Mouse (Mus musculus) stomach, embryonic 15.5 days (tissue): ENCODE measurements at regions not wholly inside any gene's neighbourhood (a gene's known extent, or its start where the extent isn't known, plus 50 kb on each side); places are given as distances from the start of the nearest gene placed in this dataset.

Experiments
- ATAC-seq: fragments of 200-750 bp; cut with Nextera tagmentation; 2 replicates; pipeline ENCODE4 v1.8.0; 2017; ENCODE audit warnings: low read depth, moderate number of reproducible peaks, moderate TSS enrichment; ENCODE audit not compliant: insufficient read depth, low FRiP score
- H3K27ac ChIP-seq: fragments of 300-500 bp; sonication (generic); 2 replicates; pipeline ENCODE4 v1.5.1; 2015; ENCODE audit warnings: mild to moderate bottlenecking, inconsistent platforms
- H3K27me3 ChIP-seq: fragments of 300-500 bp; sonication (generic); replicated peaks from 2 replicates; pipeline ENCODE4 v1.6.1; 2015; ENCODE audit warnings: inconsistent platforms
- H3K36me3 ChIP-seq: fragments of 300-500 bp; sonication (generic); 2 replicates; pipeline ENCODE4 v1.6.1; 2015; ENCODE audit warnings: inconsistent platforms
- H3K4me1 ChIP-seq: fragments of 300-500 bp; sonication (generic); 2 replicates; pipeline ENCODE4 v1.6.1; 2015; ENCODE audit warnings: inconsistent platforms
- H3K4me2 ChIP-seq: fragments of 300-500 bp; sonication (generic); 2 replicates; pipeline ENCODE4 v1.6.1; 2015; ENCODE audit warnings: mild to moderate bottlenecking, inconsistent platforms
- H3K4me3 ChIP-seq: fragments of 300-500 bp; sonication (generic); replicated peaks from 2 replicates; pipeline ENCODE4 v1.5.1; 2015; ENCODE audit warnings: inconsistent platforms
- H3K9ac ChIP-seq: fragments of 300-500 bp; sonication (generic); 2 replicates; pipeline ENCODE4 v1.6.1; 2015; ENCODE audit warnings: inconsistent platforms
- H3K9me3 ChIP-seq: fragments of 300-500 bp; sonication (generic); 2 replicates; pipeline ENCODE4 v1.6.1; 2016; ENCODE audit warnings: inconsistent platforms
- WGBS: fragments of 180-500 bp; shearing (Covaris S2); methylation state at CpG from one replicate; pipeline ENCODE4 v1.1.7; 2015; 5-methylcytosine and 5-hydroxymethylcytosine counted together

DNA sequence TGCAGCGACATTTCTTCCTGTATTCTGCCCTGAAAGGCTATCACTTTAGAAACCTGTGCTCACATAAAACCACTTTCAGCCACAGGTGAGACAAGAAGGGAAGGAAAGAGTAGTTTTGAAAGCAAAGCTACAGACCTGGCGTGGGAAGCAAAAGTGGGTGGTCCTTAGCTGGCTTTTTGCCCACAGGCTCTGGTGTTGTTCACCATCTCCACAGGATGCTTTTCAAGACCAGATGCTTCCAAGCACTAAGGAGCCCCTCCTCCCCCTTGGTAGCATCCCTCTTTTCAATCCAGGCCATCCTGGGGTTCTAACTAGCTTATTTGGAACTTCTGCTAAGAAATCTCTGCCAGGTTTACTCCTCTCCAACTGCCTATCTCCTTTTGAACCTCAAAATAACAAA, 312.8 kb upstream of the Camk1g start:
- ATAC-seq = no peak
- WGBS = 68% methylated on average over 2 of the region's 2 CpGs
- Histone ChIP-seq H3K9ac (no peak overlapping the region), H3K36me3 (no peaks in the 10 kb centered on the region), H3K9me3 (no peaks in the 10 kb centered on the region), H3K4me3 (no peak overlapping the region), H3K4me2 (no peak overlapping the region), H3K27ac (no peak overlapping the region), H3K27me3 (no peaks in the 10 kb centered on the region), H3K4me1 (no peaks in the 10 kb centered on the region)

DNA sequence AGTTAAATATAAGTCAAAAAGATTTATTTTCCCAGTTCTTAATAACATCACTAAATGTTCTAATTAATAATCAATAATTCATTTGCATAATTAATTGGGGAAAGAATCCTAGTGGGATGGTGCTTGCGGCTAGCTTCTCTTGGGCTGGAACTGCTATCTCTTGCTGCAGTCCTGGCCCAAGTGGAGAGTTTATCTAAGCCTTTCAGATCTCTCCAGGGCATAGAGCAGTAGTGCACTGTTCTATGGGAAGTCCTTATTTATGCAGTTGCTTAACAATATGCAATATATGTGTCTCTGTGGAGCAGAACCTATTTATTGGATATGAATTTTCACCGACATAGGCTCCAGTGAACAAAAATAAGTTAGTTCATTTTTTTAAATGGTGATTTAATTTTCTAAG, 308.4 kb upstream of the Camk1g start:
- H3K27ac ChIP-seq = no peak overlapping the region
- WGBS = 82% methylated on average over 2 of the region's 2 CpGs
- H3K4me2 ChIP-seq = no peak overlapping the region
- no peaks in the 10 kb centered on the region for H3K4me1 ChIP-seq
- ATAC-seq = no peak
- no peaks in the 10 kb centered on the region for H3K9me3 ChIP-seq
- no peak overlapping the region for H3K9ac ChIP-seq
- H3K36me3 ChIP-seq = no peaks in the 10 kb centered on the region
- H3K27me3 ChIP-seq = no peaks in the 10 kb centered on the region
- no peak overlapping the region for H3K4me3 ChIP-seq

DNA sequence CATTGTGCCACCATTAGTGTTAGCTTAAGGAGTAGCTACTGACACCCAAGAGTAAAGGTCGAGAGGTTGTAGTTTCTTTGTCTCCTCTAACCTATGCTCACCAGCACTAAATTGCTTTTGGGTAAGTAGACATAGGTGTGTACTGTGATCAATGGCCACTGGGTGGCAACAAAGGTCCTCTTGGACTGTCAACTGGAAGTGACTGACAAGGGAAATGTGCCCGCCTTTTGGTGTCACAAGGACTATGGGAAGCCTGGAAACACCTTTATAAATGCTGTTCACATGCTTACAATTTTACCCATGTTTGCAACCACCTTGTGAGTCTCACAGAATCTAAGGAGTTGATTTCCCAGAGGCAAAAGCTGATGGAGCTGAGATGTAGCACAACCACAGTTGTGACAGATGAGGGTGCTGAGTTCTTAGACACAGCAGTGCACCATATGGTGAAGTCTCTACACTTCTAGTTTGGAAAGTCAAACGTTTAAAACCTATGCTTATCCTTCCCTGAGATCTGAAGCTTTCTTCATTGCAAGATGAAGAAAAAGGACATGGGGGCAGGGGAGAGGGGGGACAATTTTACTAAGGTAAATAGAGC, 303.2 kb upstream of the Camk1g start:
- Histone ChIP-seq H3K27me3 (no peaks in the 10 kb centered on the region), H3K36me3 (no peaks in the 10 kb centered on the region), H3K4me3 (no peak overlapping the region), H3K9ac (no peak overlapping the region), H3K4me1 (no peaks in the 10 kb centered on the region), H3K4me2 (no peak overlapping the region), H3K9me3 (no peaks in the 10 kb centered on the region), H3K27ac (no peak overlapping the region)
- WGBS = 30% methylated on average over 3 of the region's 3 CpGs
- ATAC-seq = peak; percentile 53; the same call in 1 of the 2 replicates

DNA sequence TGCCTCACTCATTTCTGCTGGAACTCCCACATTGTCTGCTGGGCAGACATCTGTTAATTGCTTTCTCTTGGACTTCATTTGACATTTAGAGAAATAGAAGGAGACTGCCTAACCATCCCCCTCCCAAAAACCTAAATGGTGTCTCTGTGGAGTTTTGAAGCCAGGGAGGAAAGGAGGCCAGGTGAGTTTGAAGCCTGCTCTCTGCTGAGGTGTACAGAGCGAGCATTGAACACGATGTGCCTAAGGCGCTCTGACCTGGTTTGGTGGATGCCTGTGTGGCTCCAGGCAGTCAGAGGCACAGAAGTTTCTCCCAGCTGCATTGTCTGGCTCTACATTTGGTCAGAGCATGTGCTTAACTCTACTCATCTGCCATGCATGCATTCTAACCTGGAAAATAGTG, 302.6 kb upstream of the Camk1g start:
- H3K9ac ChIP-seq = no peak overlapping the region
- H3K4me1 ChIP-seq = no peaks in the 10 kb centered on the region
- no peak overlapping the region for H3K4me2 ChIP-seq
- H3K36me3 ChIP-seq = no peaks in the 10 kb centered on the region
- no peaks in the 10 kb centered on the region for H3K27me3 ChIP-seq
- 62% methylated on average over 3 of the region's 3 CpGs for WGBS
- no peaks in the 10 kb centered on the region for H3K9me3 ChIP-seq
- no peak overlapping the region for H3K4me3 ChIP-seq
- ATAC-seq = no peak
- H3K27ac ChIP-seq = no peak overlapping the region

DNA sequence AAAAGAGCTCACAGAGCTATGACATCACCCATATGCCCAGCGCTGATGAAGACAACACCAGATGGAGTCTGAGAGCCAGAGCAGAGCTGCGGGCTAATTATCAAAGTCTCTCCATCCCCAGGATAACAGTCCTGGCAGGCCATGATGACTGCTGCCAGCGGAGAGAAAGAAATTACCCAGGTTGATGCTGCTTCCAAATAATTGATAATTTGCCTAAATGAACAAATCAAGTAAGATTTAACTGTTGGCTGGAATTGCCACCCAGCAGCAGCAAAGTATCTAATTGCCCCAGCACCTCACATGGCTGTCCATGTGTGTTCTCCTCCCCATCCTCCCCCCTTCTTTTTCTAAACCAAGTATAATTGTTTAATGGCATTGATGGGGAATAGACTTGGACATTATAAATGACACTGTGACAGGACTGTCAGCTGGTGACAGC, 301.7 kb upstream of the Camk1g start:
- H3K27ac ChIP-seq = no peak overlapping the region
- no peak overlapping the region for H3K4me3 ChIP-seq
- H3K9me3 ChIP-seq = no peaks in the 10 kb centered on the region
- ATAC-seq = no peak
- no peak overlapping the region for H3K4me2 ChIP-seq
- H3K9ac ChIP-seq = no peak overlapping the region
- H3K4me1 ChIP-seq = no peaks in the 10 kb centered on the region
- no peaks in the 10 kb centered on the region for H3K36me3 ChIP-seq
- WGBS = 81% methylated on average over 3 of the region's 3 CpGs
- H3K27me3 ChIP-seq = no peaks in the 10 kb centered on the region

DNA sequence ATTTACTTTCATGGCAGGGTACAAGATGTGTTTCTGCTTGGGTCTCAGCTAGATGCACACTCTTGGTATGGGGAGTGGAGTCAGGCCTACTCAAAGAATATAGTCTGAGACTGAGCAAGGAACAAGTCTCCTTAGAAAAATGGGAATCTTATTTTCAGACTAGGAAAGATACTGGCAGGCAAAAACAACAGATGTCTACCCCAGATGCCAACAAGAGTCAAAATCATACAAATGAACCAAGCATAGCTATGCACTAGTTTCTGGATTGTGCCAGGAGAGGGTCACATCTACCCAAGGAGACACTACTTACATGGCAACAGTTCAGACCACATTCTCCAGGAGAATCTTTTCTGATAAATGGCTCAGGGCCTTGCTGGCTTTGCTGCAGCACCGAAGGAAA, 300.9 kb upstream of the Camk1g start:
- no peak overlapping the region for H3K4me2 ChIP-seq
- no peak overlapping the region for H3K9ac ChIP-seq
- H3K9me3 ChIP-seq = no peaks in the 10 kb centered on the region
- ATAC-seq = no peak
- no peaks in the 10 kb centered on the region; the same call in 1 of the 2 replicates for H3K4me1 ChIP-seq
- no peak overlapping the region for H3K4me3 ChIP-seq
- no peaks in the 10 kb centered on the region for H3K27me3 ChIP-seq
- H3K36me3 ChIP-seq = no peaks in the 10 kb centered on the region
- H3K27ac ChIP-seq = no peak overlapping the region
- 77% methylated on average over 1 of the region's 1 CpGs for WGBS

DNA sequence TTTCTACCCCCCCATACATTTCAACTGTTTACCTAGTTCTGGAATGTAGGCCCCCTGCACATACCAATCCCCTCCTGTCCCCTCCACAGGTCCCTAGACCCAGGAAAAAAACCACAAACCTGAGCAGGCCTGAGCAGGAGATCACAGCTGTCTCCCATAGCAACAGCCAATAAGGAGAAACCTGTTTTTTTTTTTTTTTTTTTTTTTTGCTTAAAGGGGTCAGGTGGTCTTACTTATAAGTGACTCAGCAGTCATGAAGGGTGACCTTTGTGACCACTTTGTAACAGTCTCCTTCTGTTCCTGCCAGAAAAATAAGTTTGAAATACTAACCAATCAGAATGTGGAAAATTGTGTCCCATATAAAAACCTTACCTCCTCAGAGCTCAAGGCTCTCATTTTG, 299.9 kb upstream of the Camk1g start:
- no peak for ATAC-seq
- Histone ChIP-seq H3K36me3 (no peaks in the 10 kb centered on the region), H3K9ac (no peak overlapping the region), H3K4me1 (no peaks in the 10 kb centered on the region; the same call in 1 of the 2 replicates), H3K27ac (no peak overlapping the region), H3K27me3 (no peaks in the 10 kb centered on the region), H3K4me3 (no peak overlapping the region), H3K4me2 (no peak overlapping the region), H3K9me3 (no peaks in the 10 kb centered on the region)

DNA sequence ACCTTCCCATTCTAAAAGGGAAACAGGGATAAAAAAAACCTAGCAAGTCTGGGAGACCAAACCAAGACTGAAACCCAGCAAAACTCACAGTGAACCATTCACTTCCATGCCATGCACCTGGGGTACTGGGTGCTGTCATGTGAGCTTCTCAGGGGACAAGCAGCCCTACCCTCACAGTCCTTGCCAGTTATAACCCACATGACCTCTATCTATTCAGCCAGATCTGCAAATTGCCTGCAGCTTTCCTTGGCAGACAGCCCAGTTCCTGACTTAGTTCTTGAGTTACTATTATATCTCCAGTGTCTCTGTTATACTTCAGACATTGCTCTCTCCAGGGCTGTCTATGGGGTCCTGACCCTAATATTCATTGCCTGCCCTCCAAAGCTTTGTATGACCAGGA, 298.7 kb upstream of the Camk1g start:
- H3K9me3 ChIP-seq = no peaks in the 10 kb centered on the region
- H3K27me3 ChIP-seq = no peaks in the 10 kb centered on the region
- H3K9ac ChIP-seq = no peak overlapping the region
- no peak overlapping the region for H3K4me2 ChIP-seq
- H3K4me3 ChIP-seq = no peak overlapping the region
- ATAC-seq = no peak; the same call in 1 of the 2 replicates
- H3K4me1 ChIP-seq = no peaks in the 10 kb centered on the region; the same call in 1 of the 2 replicates
- H3K36me3 ChIP-seq = no peaks in the 10 kb centered on the region
- H3K27ac ChIP-seq = no peak overlapping the region

DNA sequence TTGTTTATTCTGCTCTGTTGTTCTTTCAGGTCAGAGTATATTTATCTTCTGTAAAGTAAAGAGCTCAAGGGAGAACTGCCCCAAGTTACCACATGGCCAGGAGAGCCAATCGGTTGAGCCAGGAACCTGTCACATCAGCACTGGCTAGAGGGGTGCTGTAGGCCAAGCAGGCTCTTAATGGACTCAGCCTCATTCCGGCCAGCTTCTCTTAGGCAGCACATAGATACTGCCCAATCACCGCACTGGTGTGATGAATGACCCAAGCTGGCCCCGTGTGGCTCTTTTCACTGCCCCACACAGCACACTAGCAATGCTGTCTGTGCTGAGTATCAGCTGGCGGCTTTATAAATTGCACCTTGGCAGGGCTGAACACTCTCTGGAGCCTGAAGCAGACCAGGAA, 295.8 kb upstream of the Camk1g start:
- Histone ChIP-seq H3K9me3 (no peaks in the 10 kb centered on the region), H3K4me1 (no peaks in the 10 kb centered on the region; the same call in 1 of the 2 replicates), H3K4me2 (no peak overlapping the region), H3K4me3 (no peak overlapping the region), H3K9ac (no peak overlapping the region), H3K27ac (no peak overlapping the region), H3K27me3 (no peaks in the 10 kb centered on the region), H3K36me3 (no peaks in the 10 kb centered on the region)
- 36% methylated on average over 5 of the region's 5 CpGs for WGBS
- peak; percentile 43; the same call in 1 of the 2 replicates for ATAC-seq

DNA sequence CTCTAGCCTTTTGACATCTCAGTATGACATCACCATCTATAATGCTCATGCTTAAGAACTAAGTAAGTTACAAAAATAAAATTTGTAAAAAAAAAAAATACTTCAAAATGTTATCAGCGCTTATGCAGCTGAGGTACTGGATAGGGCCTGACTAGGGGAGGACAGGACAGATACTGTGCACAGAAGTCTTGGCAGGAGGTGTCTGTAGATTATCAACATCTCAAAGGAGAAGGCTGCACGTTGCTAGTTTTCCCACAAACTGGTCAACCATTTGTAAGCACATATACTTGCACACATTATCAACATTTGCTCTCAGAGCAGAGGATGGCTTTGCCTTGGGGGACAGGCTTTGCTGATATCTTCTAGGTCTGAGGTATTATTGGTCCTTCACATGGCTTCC, 294.5 kb upstream of the Camk1g start:
- WGBS = 72% methylated on average over 2 of the region's 2 CpGs
- ATAC-seq = peak; percentile 36; the same call in 1 of the 2 replicates
- no peak overlapping the region for H3K27ac ChIP-seq
- no peak overlapping the region for H3K9ac ChIP-seq
- no peaks in the 10 kb centered on the region for H3K27me3 ChIP-seq
- H3K36me3 ChIP-seq = no peaks in the 10 kb centered on the region
- no peak overlapping the region for H3K4me2 ChIP-seq
- H3K4me1 ChIP-seq = no peaks in the 10 kb centered on the region; the same call in 1 of the 2 replicates
- H3K4me3 ChIP-seq = no peak overlapping the region
- no peaks in the 10 kb centered on the region for H3K9me3 ChIP-seq

DNA sequence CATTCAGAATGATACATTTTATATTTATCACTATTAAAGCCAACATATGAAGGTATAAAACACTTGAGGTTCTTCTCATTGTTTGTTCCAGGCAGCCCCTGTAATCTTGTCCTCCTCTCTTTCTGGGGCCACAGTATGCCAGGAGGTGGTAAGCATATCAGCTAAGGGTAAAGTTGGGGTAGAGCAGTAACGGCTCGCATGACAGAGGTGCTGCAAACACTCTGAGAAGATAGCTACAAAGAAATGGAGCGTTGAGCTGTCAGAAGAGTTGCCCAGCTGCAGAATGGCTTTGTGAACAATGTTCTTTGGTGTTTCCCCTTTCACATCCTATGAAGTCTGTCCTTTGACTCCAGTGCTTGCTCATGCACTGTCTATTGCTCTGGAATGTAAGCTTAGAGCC, 293.5 kb upstream of the Camk1g start:
- Histone ChIP-seq H3K4me3 (no peak overlapping the region), H3K4me2 (no peak overlapping the region), H3K27me3 (no peaks in the 10 kb centered on the region), H3K9ac (no peak overlapping the region), H3K27ac (no peak overlapping the region), H3K4me1 (no peaks in the 10 kb centered on the region; the same call in 1 of the 2 replicates), H3K36me3 (no peaks in the 10 kb centered on the region), H3K9me3 (no peaks in the 10 kb centered on the region)
- WGBS = 82% methylated on average over 3 of the region's 3 CpGs
- ATAC-seq = no peak

DNA sequence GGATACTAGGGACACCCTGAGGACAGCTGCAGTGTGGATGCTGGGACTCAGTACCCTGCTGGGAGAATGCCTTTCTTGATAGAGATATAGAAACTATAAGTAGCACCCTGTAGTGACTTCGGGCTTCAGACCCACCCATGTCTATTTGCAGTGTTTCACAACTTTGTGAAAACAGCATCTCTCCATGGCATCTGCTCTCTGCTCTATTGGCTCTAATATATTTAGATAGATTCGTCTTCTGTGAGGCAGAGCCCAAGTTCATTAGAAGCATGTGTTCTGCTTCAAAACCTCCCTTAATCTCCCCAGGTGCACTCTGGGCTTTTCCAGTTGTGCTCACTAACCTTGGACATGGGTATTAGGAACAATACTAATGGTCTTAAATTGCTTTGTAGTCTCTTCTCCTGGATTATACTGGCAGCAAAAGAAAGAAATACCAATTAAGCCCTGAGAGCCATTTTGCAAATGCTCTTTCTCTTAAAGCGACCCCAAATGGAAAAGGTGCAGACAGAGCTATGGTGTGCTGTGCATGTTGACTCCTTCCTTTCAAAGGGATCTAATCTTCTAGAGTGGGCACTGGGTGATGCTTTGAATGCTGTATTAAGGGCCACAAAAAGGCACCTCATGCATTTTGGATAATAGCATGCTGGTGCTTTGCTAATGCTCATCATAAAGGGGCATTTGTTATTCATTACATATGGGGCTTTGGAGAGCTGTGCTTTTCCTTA, 292.2 kb upstream of the Camk1g start:
- Histone ChIP-seq H3K9ac (no peak overlapping the region), H3K27me3 (no peaks in the 10 kb centered on the region), H3K4me1 (no peaks in the 10 kb centered on the region; the same call in 1 of the 2 replicates), H3K27ac (no peak overlapping the region), H3K9me3 (no peaks in the 10 kb centered on the region), H3K4me3 (no peak overlapping the region), H3K4me2 (no peak overlapping the region), H3K36me3 (no peaks in the 10 kb centered on the region)
- ATAC-seq = no peak
- 75% methylated on average over 3 of the region's 3 CpGs for WGBS
